Mouse (Mus musculus): ENCODE measurements at regions not wholly inside any gene's neighbourhood (a gene's known extent, or its start where the extent isn't known, plus 50 kb on each side); places are given as distances from the start of the nearest gene placed in this dataset.

GRCm38 (mm10) chr1:98788528-98788927 lies 367.6 kb downstream of the Slco6d1 start:
- H3K4me3 ChIP-seq (ENCODE audit: insufficient read depth, low read length), result no peak overlapping the region
- no peaks in the 10 kb centered on the region for H3K4me1 ChIP-seq (ENCODE audit: control insufficient read depth, insufficient read depth, low read length)
- no peak for TF ChIP-seq POLR2A (IDR thresholded peaks at IDR 0.05; ENCODE audit: extremely low read depth, insufficient read depth, low read length)
- TF ChIP-seq CTCF (IDR thresholded peaks at IDR 0.05; ENCODE audit: extremely low read depth, insufficient read depth, low read length), result no peak
- H3K27ac ChIP-seq (ENCODE audit: insufficient read depth, low read length), result no peak overlapping the region

DNA sequence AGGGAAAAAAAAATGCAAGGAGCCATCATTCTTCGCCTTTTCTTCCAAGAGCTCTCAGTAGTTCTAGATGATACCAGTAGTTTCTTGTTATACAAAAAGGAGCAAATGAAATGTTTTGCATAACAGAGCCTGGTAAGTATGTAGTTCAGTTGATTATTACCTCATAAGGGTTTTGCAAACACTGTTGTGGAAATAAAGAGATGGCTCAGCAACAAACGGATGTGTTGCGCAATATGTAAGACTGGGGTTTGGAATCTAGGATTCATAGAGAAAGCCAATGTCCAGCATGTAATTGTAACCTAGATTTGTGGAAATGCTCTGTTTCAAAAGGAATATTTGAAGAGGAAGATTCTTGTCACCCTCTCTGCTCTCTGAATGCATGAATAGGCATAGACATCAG lies 372.4 kb downstream of the Slco6d1 start:
- H3K4me1 ChIP-seq (ENCODE audit: control insufficient read depth, insufficient read depth, low read length), result no peaks in the 10 kb centered on the region
- H3K27ac ChIP-seq (ENCODE audit: insufficient read depth, low read length), result no peak overlapping the region
- no peak overlapping the region for H3K4me3 ChIP-seq (ENCODE audit: insufficient read depth, low read length)
- TF ChIP-seq POLR2A (IDR thresholded peaks at IDR 0.05; ENCODE audit: extremely low read depth, insufficient read depth, low read length), result no peak
- no peak for TF ChIP-seq CTCF (IDR thresholded peaks at IDR 0.05; ENCODE audit: extremely low read depth, insufficient read depth, low read length)

- no peaks in the 10 kb centered on the region for H3K4me1 ChIP-seq (ENCODE audit: control insufficient read depth, insufficient read depth, low read length)
- H3K27ac ChIP-seq (ENCODE audit: insufficient read depth, low read length), result no peak overlapping the region
- TF ChIP-seq CTCF (IDR thresholded peaks at IDR 0.05; ENCODE audit: extremely low read depth, insufficient read depth, low read length), result no peak
- no peak for TF ChIP-seq POLR2A (IDR thresholded peaks at IDR 0.05; ENCODE audit: extremely low read depth, insufficient read depth, low read length)
- H3K4me3 ChIP-seq (ENCODE audit: insufficient read depth, low read length), result no peak overlapping the region
These were observed 391.6 kb downstream of the Slco6d1 start for GRCm38 (mm10) chr1:98812543-98812942.

DNA sequence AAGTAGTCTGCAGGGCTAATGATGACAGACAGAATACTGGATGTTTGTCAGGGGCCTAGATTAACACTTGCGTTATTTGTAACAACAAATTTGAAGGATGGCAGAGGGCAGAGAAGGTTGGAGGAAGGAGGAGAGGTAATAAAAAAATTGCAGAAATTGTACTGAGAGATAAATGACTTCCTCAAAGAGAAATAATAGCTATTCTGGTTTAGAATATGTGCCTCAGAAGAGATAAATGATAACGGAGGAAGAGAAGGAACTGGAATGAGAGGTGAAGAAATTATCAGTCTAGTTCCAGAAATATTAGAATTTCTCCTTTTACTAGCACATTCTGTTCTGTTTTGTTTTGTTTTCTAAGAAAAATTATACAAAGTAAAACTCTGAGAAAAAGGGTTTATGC lies 393.1 kb downstream of the Slco6d1 start:
- Histone ChIP-seq H3K4me3 (ENCODE audit: insufficient read depth, low read length) (no peak overlapping the region), H3K4me1 (ENCODE audit: control insufficient read depth, insufficient read depth, low read length) (no peaks in the 10 kb centered on the region), H3K27ac (ENCODE audit: insufficient read depth, low read length) (no peak overlapping the region)
- TF ChIP-seq CTCF (IDR thresholded peaks at IDR 0.05; ENCODE audit: extremely low read depth, insufficient read depth, low read length), result no peak
- no peak for TF ChIP-seq POLR2A (IDR thresholded peaks at IDR 0.05; ENCODE audit: extremely low read depth, insufficient read depth, low read length)

DNA sequence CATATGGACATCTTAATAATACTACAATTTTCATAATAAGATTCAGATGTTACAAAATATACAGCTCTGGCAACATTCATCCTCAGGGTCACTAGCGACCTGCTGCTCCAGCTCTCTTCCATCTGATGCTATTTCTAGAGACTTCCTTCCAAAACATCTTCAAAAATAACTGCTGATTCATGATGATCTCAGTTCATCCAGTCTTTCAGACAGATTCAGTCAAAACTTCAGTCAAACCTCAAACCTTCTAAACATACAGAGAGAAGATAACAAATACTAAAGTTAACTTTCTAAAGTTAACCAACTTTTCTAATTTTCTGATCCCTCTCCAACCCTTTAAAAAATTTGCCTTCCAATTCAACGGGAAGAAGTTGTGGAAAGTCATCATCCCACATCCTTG lies 397.2 kb downstream of the Slco6d1 start:
- TF ChIP-seq CTCF (IDR thresholded peaks at IDR 0.05; ENCODE audit: extremely low read depth, insufficient read depth, low read length) (no peak), POLR2A (IDR thresholded peaks at IDR 0.05; ENCODE audit: extremely low read depth, insufficient read depth, low read length) (no peak)
- Histone ChIP-seq H3K27ac (ENCODE audit: insufficient read depth, low read length) (no peak overlapping the region), H3K4me1 (ENCODE audit: control insufficient read depth, insufficient read depth, low read length) (no peaks in the 10 kb centered on the region), H3K4me3 (ENCODE audit: insufficient read depth, low read length) (no peak overlapping the region)

- Histone ChIP-seq H3K4me1 (ENCODE audit: control insufficient read depth, insufficient read depth, low read length) (no peaks in the 10 kb centered on the region), H3K4me3 (ENCODE audit: insufficient read depth, low read length) (no peak overlapping the region), H3K27ac (ENCODE audit: insufficient read depth, low read length) (no peak overlapping the region)
- no peak for TF ChIP-seq POLR2A (IDR thresholded peaks at IDR 0.05; ENCODE audit: extremely low read depth, insufficient read depth, low read length)
- TF ChIP-seq CTCF (IDR thresholded peaks at IDR 0.05; ENCODE audit: extremely low read depth, insufficient read depth, low read length), result no peak
These were observed 439.3 kb downstream of the Slco6d1 start for GRCm38 (mm10) chr1:98860236-98860635.

GRCm38 (mm10) chr1:98906260-98906659 lies 485.3 kb downstream of the Slco6d1 start:
- H3K4me3 ChIP-seq (ENCODE audit: insufficient read depth, low read length), result no peak overlapping the region
- no peaks in the 10 kb centered on the region for H3K4me1 ChIP-seq (ENCODE audit: control insufficient read depth, insufficient read depth, low read length)
- H3K27ac ChIP-seq (ENCODE audit: insufficient read depth, low read length), result no peak overlapping the region
- TF ChIP-seq CTCF (IDR thresholded peaks at IDR 0.05; ENCODE audit: extremely low read depth, insufficient read depth, low read length), result no peak
- no peak for TF ChIP-seq POLR2A (IDR thresholded peaks at IDR 0.05; ENCODE audit: extremely low read depth, insufficient read depth, low read length)

DNA sequence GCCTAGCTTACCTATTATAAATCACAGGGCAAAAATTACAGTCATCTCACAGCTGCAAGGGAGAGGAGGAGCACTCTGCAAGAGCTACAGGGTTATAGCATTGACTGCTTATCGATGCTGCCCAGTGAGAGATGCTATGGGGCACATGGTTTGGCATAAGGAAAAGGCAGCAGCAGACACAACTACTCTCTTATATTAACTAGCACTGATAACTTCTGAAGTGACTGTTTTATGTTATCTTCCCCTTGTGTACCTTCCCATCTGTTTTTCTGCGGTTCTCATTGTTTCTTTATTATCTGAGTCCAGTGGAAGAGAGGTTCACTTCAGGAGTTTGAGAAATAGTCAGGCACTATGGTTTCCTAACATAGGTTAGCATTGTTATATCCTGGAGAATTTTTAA lies 502.1 kb downstream of the Slco6d1 start:
- Histone ChIP-seq H3K4me1 (ENCODE audit: control insufficient read depth, insufficient read depth, low read length) (peaks cover 2% of the 10 kb centered on the region; the same call in 1 of the 2 replicates), H3K27ac (ENCODE audit: insufficient read depth, low read length) (no peak overlapping the region), H3K4me3 (ENCODE audit: insufficient read depth, low read length) (no peak overlapping the region)
- no peak for TF ChIP-seq CTCF (IDR thresholded peaks at IDR 0.05; ENCODE audit: extremely low read depth, insufficient read depth, low read length)
- no peak for TF ChIP-seq POLR2A (IDR thresholded peaks at IDR 0.05; ENCODE audit: extremely low read depth, insufficient read depth, low read length)

DNA sequence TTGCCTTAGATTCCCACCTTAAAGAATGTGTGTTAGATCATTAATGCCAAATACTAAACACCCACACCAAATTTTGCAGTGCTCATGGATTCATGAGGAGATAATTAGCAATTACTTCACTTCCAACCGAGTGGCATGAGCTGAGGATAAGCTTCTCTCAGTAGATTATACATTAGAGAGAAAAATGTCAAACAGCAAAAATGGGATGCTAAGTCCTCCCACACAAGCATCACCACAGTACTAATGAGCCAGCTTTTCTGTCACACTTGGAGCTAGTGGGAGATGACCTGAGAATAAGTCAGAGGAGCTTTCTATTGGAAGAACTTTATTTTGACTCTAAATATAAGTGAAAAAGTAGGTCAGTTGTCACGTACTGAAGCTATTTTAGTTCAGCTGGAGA lies 504.0 kb downstream of the Slco6d1 start:
- Histone ChIP-seq H3K4me1 (ENCODE audit: control insufficient read depth, insufficient read depth, low read length) (peaks cover 2% of the 10 kb centered on the region; the same call in 1 of the 2 replicates), H3K27ac (ENCODE audit: insufficient read depth, low read length) (no peak overlapping the region), H3K4me3 (ENCODE audit: insufficient read depth, low read length) (no peak overlapping the region)
- TF ChIP-seq CTCF (IDR thresholded peaks at IDR 0.05; ENCODE audit: extremely low read depth, insufficient read depth, low read length) (no peak), POLR2A (IDR thresholded peaks at IDR 0.05; ENCODE audit: extremely low read depth, insufficient read depth, low read length) (no peak)

DNA sequence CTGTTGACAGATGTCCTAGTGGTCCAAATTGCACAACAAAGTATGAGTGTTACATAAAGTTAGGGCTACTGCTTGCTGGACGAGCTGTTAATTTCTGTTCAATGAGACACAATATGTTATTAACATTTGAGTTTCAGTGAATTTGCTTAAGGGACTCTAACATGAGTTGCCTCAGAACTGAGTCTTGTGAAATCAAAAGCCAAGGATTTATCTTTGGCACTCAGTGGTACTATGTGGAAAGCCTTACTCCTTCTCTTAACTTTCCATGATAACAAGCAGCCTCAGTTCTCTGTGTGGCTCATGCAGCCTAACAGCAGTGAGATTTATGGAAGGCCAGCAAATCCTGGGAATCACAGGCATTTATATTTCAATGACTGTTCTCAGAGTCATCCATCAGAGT lies 510.0 kb downstream of the Slco6d1 start:
- Histone ChIP-seq H3K4me3 (ENCODE audit: insufficient read depth, low read length) (no peak overlapping the region), H3K4me1 (ENCODE audit: control insufficient read depth, insufficient read depth, low read length) (no peaks in the 10 kb centered on the region), H3K27ac (ENCODE audit: insufficient read depth, low read length) (no peak overlapping the region)
- TF ChIP-seq POLR2A (IDR thresholded peaks at IDR 0.05; ENCODE audit: extremely low read depth, insufficient read depth, low read length), result no peak
- TF ChIP-seq CTCF (IDR thresholded peaks at IDR 0.05; ENCODE audit: extremely low read depth, insufficient read depth, low read length), result no peak

GRCm38 (mm10) chr1:98932239-98932638 lies 511.3 kb downstream of the Slco6d1 start:
- H3K4me1 ChIP-seq (ENCODE audit: control insufficient read depth, insufficient read depth, low read length), result no peaks in the 10 kb centered on the region
- TF ChIP-seq CTCF (IDR thresholded peaks at IDR 0.05; ENCODE audit: extremely low read depth, insufficient read depth, low read length), result no peak
- no peak for TF ChIP-seq POLR2A (IDR thresholded peaks at IDR 0.05; ENCODE audit: extremely low read depth, insufficient read depth, low read length)
- H3K4me3 ChIP-seq (ENCODE audit: insufficient read depth, low read length), result no peak overlapping the region
- no peak overlapping the region for H3K27ac ChIP-seq (ENCODE audit: insufficient read depth, low read length)
